Mouse (Mus musculus): ENCODE data around the gene Rp2.

- TF ChIP-seq CTCF (IDR thresholded peaks at IDR 0.05; ENCODE audit: extremely low read depth, insufficient read depth, insufficient read length, insufficient replicate concordance) (no peak), POLR2A (IDR thresholded peaks at IDR 0.05; ENCODE audit: low read depth, low read length) (no peak)
These were observed 47.9 kb downstream of the Rp2 start for GRCm38 (mm10) chrX:20412221-20412620.
